Mouse (Mus musculus): ENCODE data around the gene Sigirr.
A peak's percentile ranks its signal among the peaks of the same experiment; 100 is the strongest.

DNA sequence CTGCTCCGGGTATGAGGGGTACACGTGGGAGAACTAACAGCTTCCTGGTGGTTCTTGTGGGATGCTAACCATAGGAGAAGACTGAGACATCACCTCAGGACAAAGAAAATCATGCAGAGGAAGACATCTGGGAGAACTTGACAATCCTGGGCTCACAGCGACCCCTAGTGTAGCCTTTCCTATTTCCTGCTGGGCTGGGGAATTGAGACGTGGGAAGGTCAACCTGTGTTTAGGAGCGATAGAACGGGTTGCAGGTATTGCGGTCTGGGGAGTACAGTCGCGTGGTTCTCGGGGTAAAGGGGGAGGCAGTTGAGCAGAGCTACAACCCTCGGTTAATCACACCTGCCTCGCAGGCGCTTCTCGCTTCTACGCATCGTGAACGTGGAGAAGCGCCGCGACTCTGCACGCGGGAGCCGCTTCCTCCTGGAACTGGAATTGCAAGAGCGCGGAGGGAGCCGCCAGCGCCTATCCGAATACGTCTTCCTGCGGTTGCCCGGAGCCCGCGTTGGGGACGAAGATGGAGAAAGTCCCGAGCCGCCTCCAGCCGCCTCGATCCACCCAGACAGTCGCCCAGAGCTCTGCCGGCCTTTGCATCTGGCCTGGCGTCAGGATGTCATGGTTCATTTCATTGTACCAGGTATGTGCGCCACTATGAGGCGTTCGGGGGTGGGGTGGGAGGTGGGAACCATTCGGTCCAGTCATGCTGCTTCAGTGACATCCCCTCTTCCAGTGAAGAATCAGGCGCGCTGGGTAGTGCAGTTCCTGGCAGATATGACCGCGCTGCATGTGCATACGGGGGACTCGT lies 30.1 kb downstream of the Sigirr start:
- peak; percentile 83 for TF ChIP-seq CTCF (IDR thresholded peaks at IDR 0.05; ENCODE audit: extremely low read depth, insufficient read depth, low read length)
- TF ChIP-seq POLR2A (IDR thresholded peaks at IDR 0.05; ENCODE audit: extremely low read depth, insufficient read depth, low read length): peak; percentile 66

Measured in cortical plate, adult 2 months (tissue).